Mouse (Mus musculus) liver, embryonic 15.5 days (tissue): ENCODE data around the gene AU018091. TPM values are rescaled to one million over a fixed set of nuclear protein-coding genes. Genes with fewer than 3 reads are reported as not detected.

Experiments used
- ATAC-seq: fragments of 200-750 bp; cut with Nextera tagmentation; 2 replicates; pipeline ENCODE4 v1.8.0; 2017; ENCODE audit warnings: moderate number of reproducible peaks, mild to moderate bottlenecking, moderate library complexity; ENCODE audit not compliant: insufficient read depth
- H3K27ac ChIP-seq: fragments of 300-500 bp; sonication (generic); replicated peaks from 2 replicates; pipeline ENCODE4 v1.5.1; 2015; ENCODE audit warnings: mild to moderate bottlenecking, inconsistent platforms
- H3K27me3 ChIP-seq: fragments of 300-500 bp; sonication (generic); 2 replicates; pipeline ENCODE4 v1.6.1; 2015; ENCODE audit warnings: mild to moderate bottlenecking, inconsistent platforms
- H3K36me3 ChIP-seq: fragments of 300-500 bp; sonication (generic); replicated peaks from 2 replicates; pipeline ENCODE4 v1.6.1; 2015; ENCODE audit warnings: moderate library complexity, mild to moderate bottlenecking, inconsistent platforms
- H3K4me1 ChIP-seq: fragments of 300-500 bp; sonication (generic); replicated peaks from 2 replicates; pipeline ENCODE4 v1.6.1; 2015; ENCODE audit warnings: inconsistent platforms
- H3K4me2 ChIP-seq: fragments of 300-500 bp; sonication (generic); 2 replicates; pipeline ENCODE4 v1.6.1; 2015; ENCODE audit warnings: moderate library complexity, mild to moderate bottlenecking, inconsistent platforms
- H3K4me3 ChIP-seq: fragments of 300-500 bp; sonication (generic); replicated peaks from 2 replicates; pipeline ENCODE4 v1.5.1; 2015; ENCODE audit warnings: mild to moderate bottlenecking, inconsistent platforms
- H3K9ac ChIP-seq: fragments of 300-500 bp; sonication (generic); 2 replicates; pipeline ENCODE4 v1.6.1; 2015; ENCODE audit warnings: moderate library complexity, mild to moderate bottlenecking, inconsistent platforms
- H3K9me3 ChIP-seq: fragments of 300-500 bp; sonication (generic); replicated peaks from 2 replicates; pipeline ENCODE4 v1.6.1; 2016; ENCODE audit warnings: inconsistent platforms
- WGBS: fragments of 180-500 bp; shearing (Covaris S2); methylation state at CpG from one replicate; pipeline ENCODE4 v1.1.7; 2015; ENCODE audit warnings: mixed read lengths; ENCODE audit not compliant: insufficient replicate concordance; 5-methylcytosine and 5-hydroxymethylcytosine counted together
- polyA plus RNA-seq: library from polyadenylated mRNA; unstranded; fragments of >200 nt; fragmentation: Nextera tagmentation; extraction: Ambion mirVana; gene quantifications from 2 replicates; pipeline ENCODE4 v1.2.1, GENCODE M21; 2015

AU018091 gene
- polyA plus RNA-seq = not detected in 2 replicates

GRCm38 (mm10) chr7:3168925-3169324, at the start of gene AU018091:
AU018091 (minus strand) TSS chr7:3169203.
- H3K4me1 ChIP-seq = no peaks in the 10 kb centered on the region
- no peak within 1 kb of the TSS for H3K9ac ChIP-seq
- H3K9me3 ChIP-seq = no peaks in the 10 kb centered on the region
- H3K27me3 ChIP-seq = no peaks in the 10 kb centered on the region
- no peak within 1 kb of the TSS for H3K4me2 ChIP-seq
- no peak within 1 kb of the TSS for H3K4me3 ChIP-seq
- ATAC-seq = no peak
- whole genome bisulfite sequencing = 57% methylated on average over 3 of the region's 3 CpGs
- H3K36me3 ChIP-seq = no peaks in the 10 kb centered on the region
- no peak within 1 kb of the TSS for H3K27ac ChIP-seq

- Histone ChIP-seq H3K27me3 (peaks cover 28% of the 10 kb centered on the region), H3K4me2 (no peak overlapping the region), H3K27ac (no peak overlapping the region), H3K9me3 (no peaks in the 10 kb centered on the region), H3K4me1 (no peaks in the 10 kb centered on the region), H3K9ac (no peak overlapping the region), H3K36me3 (no peaks in the 10 kb centered on the region), H3K4me3 (no peak overlapping the region)
- no peak for ATAC-seq
- whole genome bisulfite sequencing = 19% methylated on average over 10 of the region's 10 CpGs
Observed at GRCm38 (mm10) chr7:3217546-3218056, 48.6 kb upstream of the AU018091 start.

GRCm38 (mm10) chr7:3216331-3216730, 47.3 kb upstream of the AU018091 start:
- H3K4me2 ChIP-seq = no peak overlapping the region

GRCm38 (mm10) chr7:3213557-3213956, 44.6 kb upstream of the AU018091 start:
- no peaks in the 10 kb centered on the region for H3K36me3 ChIP-seq

More at GRCm38 (mm10) chr7:3216331-3216730, 47.3 kb upstream of the AU018091 start:
- Histone ChIP-seq H3K36me3 (no peaks in the 10 kb centered on the region), H3K9ac (no peak overlapping the region), H3K27ac (no peak overlapping the region), H3K4me1 (no peaks in the 10 kb centered on the region), H3K27me3 (peaks cover 28% of the 10 kb centered on the region), H3K4me3 (no peak overlapping the region), H3K9me3 (no peaks in the 10 kb centered on the region)
- ATAC-seq = no peak
- 56% methylated on average over 3 of the region's 3 CpGs for WGBS

GRCm38 (mm10) chr7:3213156-3213555, 44.2 kb upstream of the AU018091 start:
- WGBS = 58% methylated on average over 1 of the region's 1 CpGs
- no peak for ATAC-seq

More at GRCm38 (mm10) chr7:3213557-3213956, 44.6 kb upstream of the AU018091 start:
- Histone ChIP-seq H3K4me1 (no peaks in the 10 kb centered on the region), H3K27ac (no peak overlapping the region), H3K9ac (no peak overlapping the region), H3K27me3 (peaks cover 12% of the 10 kb centered on the region), H3K4me2 (no peak overlapping the region), H3K4me3 (no peak overlapping the region), H3K9me3 (no peaks in the 10 kb centered on the region)
- ATAC-seq = no peak
- 35% methylated on average over 3 of the region's 3 CpGs for WGBS

GRCm38 (mm10) chr7:3212002-3212790, 43.2 kb upstream of the AU018091 start:
- H3K36me3 ChIP-seq = no peaks in the 10 kb centered on the region
- no peak overlapping the region for H3K4me2 ChIP-seq
- no peaks in the 10 kb centered on the region for H3K27me3 ChIP-seq
- H3K9ac ChIP-seq = no peak overlapping the region
- WGBS = 62% methylated on average over 12 of the region's 12 CpGs
- no peak overlapping the region for H3K27ac ChIP-seq
- H3K4me3 ChIP-seq = no peak overlapping the region
- no peaks in the 10 kb centered on the region for H3K9me3 ChIP-seq
- no peak for ATAC-seq
- no peaks in the 10 kb centered on the region for H3K4me1 ChIP-seq

More at GRCm38 (mm10) chr7:3213156-3213555, 44.2 kb upstream of the AU018091 start:
- Histone ChIP-seq H3K36me3 (no peaks in the 10 kb centered on the region), H3K9ac (no peak overlapping the region), H3K27ac (no peak overlapping the region), H3K4me3 (no peak overlapping the region), H3K4me2 (no peak overlapping the region), H3K27me3 (peaks cover 8% of the 10 kb centered on the region), H3K9me3 (no peaks in the 10 kb centered on the region), H3K4me1 (no peaks in the 10 kb centered on the region)

GRCm38 (mm10) chr7:3211518-3211917, 42.5 kb upstream of the AU018091 start:
- no peak overlapping the region for H3K9ac ChIP-seq
- 64% methylated on average over 8 of the region's 8 CpGs for WGBS
- H3K27ac ChIP-seq = no peak overlapping the region
- ATAC-seq = no peak
- no peaks in the 10 kb centered on the region for H3K36me3 ChIP-seq
- no peaks in the 10 kb centered on the region for H3K27me3 ChIP-seq
- H3K4me2 ChIP-seq = no peak overlapping the region
- H3K9me3 ChIP-seq = no peaks in the 10 kb centered on the region
- no peaks in the 10 kb centered on the region for H3K4me1 ChIP-seq
- no peak overlapping the region for H3K4me3 ChIP-seq

GRCm38 (mm10) chr7:3210605-3211004, 41.6 kb upstream of the AU018091 start:
- Histone ChIP-seq H3K27ac (no peak overlapping the region), H3K4me1 (no peaks in the 10 kb centered on the region), H3K9ac (no peak overlapping the region), H3K4me3 (no peak overlapping the region), H3K36me3 (no peaks in the 10 kb centered on the region), H3K4me2 (no peak overlapping the region), H3K9me3 (no peaks in the 10 kb centered on the region), H3K27me3 (no peaks in the 10 kb centered on the region)
- 43% methylated on average over 6 of the region's 6 CpGs for WGBS
- ATAC-seq = no peak

GRCm38 (mm10) chr7:3206520-3206919, 37.5 kb upstream of the AU018091 start:
- no peak for ATAC-seq
- Histone ChIP-seq H3K27me3 (no peaks in the 10 kb centered on the region), H3K36me3 (no peaks in the 10 kb centered on the region), H3K9me3 (no peaks in the 10 kb centered on the region), H3K27ac (no peak overlapping the region), H3K4me2 (no peak overlapping the region), H3K4me3 (no peak overlapping the region), H3K4me1 (0 out of 2 replicates have a peak, but pooled peaks cover 6% of the 10 kb centered on the region), H3K9ac (no peak overlapping the region)
- 35% methylated on average over 4 of the region's 4 CpGs for WGBS

GRCm38 (mm10) chr7:3204628-3205027, 35.6 kb upstream of the AU018091 start:
- WGBS = 56% methylated on average over 4 of the region's 4 CpGs
- ATAC-seq = no peak
- 0 out of 2 replicates have a peak, but pooled peaks cover 6% of the 10 kb centered on the region for H3K4me1 ChIP-seq

GRCm38 (mm10) chr7:3203890-3204289, 34.9 kb upstream of the AU018091 start:
- Histone ChIP-seq H3K4me2 (no peak overlapping the region), H3K27me3 (no peaks in the 10 kb centered on the region), H3K9me3 (no peaks in the 10 kb centered on the region), H3K4me3 (no peak overlapping the region), H3K4me1 (0 out of 2 replicates have a peak, but pooled peaks cover 6% of the 10 kb centered on the region), H3K9ac (no peak overlapping the region), H3K36me3 (no peaks in the 10 kb centered on the region), H3K27ac (no peak overlapping the region)
- WGBS = 7% methylated on average over 3 of the region's 3 CpGs
- no peak for ATAC-seq

More at GRCm38 (mm10) chr7:3204628-3205027, 35.6 kb upstream of the AU018091 start:
- Histone ChIP-seq H3K36me3 (no peaks in the 10 kb centered on the region), H3K4me2 (no peak overlapping the region), H3K9ac (no peak overlapping the region), H3K27ac (no peak overlapping the region), H3K27me3 (no peaks in the 10 kb centered on the region), H3K4me3 (no peak overlapping the region), H3K9me3 (no peaks in the 10 kb centered on the region)
